ENCODE assay signal across 9 mouse cellular contexts in the genomic region with DNA sequence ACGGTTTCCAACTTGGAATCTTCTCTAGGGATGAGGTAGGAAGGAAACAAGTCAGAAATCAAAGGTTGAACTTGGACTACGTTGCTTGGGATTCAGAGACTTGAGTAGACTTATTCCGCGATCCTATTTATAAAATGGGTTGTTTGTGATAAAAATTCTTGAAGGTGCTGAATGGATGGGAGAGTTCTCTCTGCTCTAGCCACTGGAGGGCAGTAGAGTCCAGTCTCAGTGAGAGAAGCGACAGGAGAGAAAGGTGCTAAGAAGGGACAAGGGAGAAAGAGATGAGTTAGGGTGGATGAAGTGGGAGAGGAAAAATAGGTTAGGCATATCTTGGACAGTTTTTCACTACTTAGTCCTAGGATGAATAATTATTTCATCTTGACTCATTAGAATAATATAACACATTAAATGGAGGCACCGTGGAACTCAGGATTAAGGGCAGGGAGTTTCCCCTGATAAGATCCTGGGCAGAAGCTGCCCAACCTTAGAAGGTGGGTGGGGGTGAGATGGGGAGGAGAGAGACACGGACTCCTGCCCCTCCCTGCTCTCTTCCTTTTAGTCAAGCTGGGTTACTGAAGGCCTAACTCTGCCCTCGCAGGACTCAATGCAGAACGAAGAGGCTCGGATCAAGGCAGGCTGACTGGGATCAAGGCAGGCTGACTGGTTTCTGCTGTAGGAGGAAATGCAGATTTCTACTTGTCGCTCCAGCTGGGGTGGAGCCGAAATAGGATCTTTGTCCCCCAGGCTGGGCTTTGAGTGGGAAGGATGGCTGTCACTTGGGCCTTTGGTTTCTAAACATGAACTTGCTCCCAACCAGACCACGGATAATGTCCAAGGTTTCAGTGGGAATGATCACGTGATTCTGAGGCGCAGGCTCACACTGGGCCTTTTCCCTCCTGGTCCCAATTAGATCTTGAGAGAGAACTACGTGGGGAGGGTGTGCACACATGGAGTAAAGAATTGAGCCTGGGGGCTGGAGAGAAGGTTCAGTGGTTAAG. TPM values are rescaled to one million over a fixed set of nuclear protein-coding genes. Genes with fewer than 3 reads are reported as not detected.
A peak's percentile ranks its signal among the peaks of the same experiment; 100 is the strongest.
DNase-seq lines count a peak whose midpoint lies in the region; ATAC-seq and TF ChIP-seq lines count a peak whose summit lies in the region.
"Had no signal": no experiment of that assay in that cellular context is flagged by ENCODE, and none has a peak within 500 bp of the region (broad histone marks: within the 10 kb centered on the region; RNA-seq: fewer than 3 reads in every experiment).

No protein-coding gene starts in this region.

- TF ChIP-seq CTCF in kidney, postnatal 0 days (IDR thresholded peaks at IDR 0.05; ENCODE audit: low read depth), result peak; percentile 95

- peaks cover 11% of the 10 kb centered on the region; the same call in 1 of the 2 replicates for H3K4me1 ChIP-seq in embryonic facial prominence, embryonic 12.5 days
- peaks cover 0 to 3% of the 10 kb centered on the region in 2 experiments; a peak in 2 of 4 replicates for H3K4me1 ChIP-seq in heart, embryonic 14.5 days (ENCODE audit: control insufficient read depth in 2 of 2, insufficient read depth in 2 of 2, low read length in 2 of 2)
- no peaks in the 10 kb centered on the region; the same call in 1 of the 2 replicates for H3K4me1 ChIP-seq in kidney, postnatal 0 days (replicated peaks; ENCODE audit: insufficient read depth, low read length)
- H3K4me1 ChIP-seq in liver, embryonic 12.5 days, result peaks cover 26% of the 10 kb centered on the region
- H3K4me1 ChIP-seq in stomach, embryonic 16.5 days (ENCODE audit: control insufficient read depth, insufficient read depth, low read length), result 0 out of 2 replicates have a peak, but pooled peaks cover 12% of the 10 kb centered on the region

- H3K4me2 ChIP-seq in embryonic facial prominence, embryonic 12.5 days (replicated peaks), result peak overlapping the region; percentile 72
- peak overlapping the region; percentile 66 for H3K4me2 ChIP-seq in heart, embryonic 14.5 days (ENCODE audit: low read length)
- H3K4me2 ChIP-seq in kidney, postnatal 0 days (ENCODE audit: low read length), result peak overlapping the region; percentile 82
- peak overlapping the region; percentile 79 for H3K4me2 ChIP-seq in liver, embryonic 12.5 days
- peak overlapping the region; percentile 83 for H3K4me2 ChIP-seq in stomach, embryonic 16.5 days (ENCODE audit: low read depth, low read length)

- DNase-seq in adrenal gland, postnatal 36 days, result peak; percentile 69 to 82
- peak; percentile 93 for DNase-seq in kidney, postnatal 0 days (ENCODE audit: low spot score)
- DNase-seq in natural killer cell, adult 2 months (ENCODE audit: low spot score in 2 of 2), result peak; percentile 73 to 78

- peak overlapping the region; percentile 67 for H3K9ac ChIP-seq in embryonic facial prominence, embryonic 12.5 days
- H3K9ac ChIP-seq in heart, embryonic 14.5 days (ENCODE audit: low read length), result peak overlapping the region; percentile 65
- peak overlapping the region; percentile 73 for H3K9ac ChIP-seq in kidney, postnatal 0 days (ENCODE audit: low read depth, low read length)
- H3K9ac ChIP-seq in liver, embryonic 12.5 days, result peak overlapping the region; percentile 72
- H3K9ac ChIP-seq in stomach, embryonic 16.5 days (ENCODE audit: low read length), result peak overlapping the region; percentile 74

- peaks cover 18% of the 10 kb centered on the region for H3K36me3 ChIP-seq in embryonic facial prominence, embryonic 12.5 days
- peaks cover 26% of the 10 kb centered on the region for H3K36me3 ChIP-seq in heart, embryonic 14.5 days (ENCODE audit: control insufficient read depth, insufficient read depth, low read length)
- H3K36me3 ChIP-seq in kidney, postnatal 0 days (ENCODE audit: insufficient read depth, low read length), result peaks cover 15% of the 10 kb centered on the region; the same call in 1 of the 2 replicates
- peaks cover 25% of the 10 kb centered on the region for H3K36me3 ChIP-seq in liver, embryonic 12.5 days
- no peaks in the 10 kb centered on the region; the same call in 1 of the 2 replicates for H3K36me3 ChIP-seq in stomach, embryonic 16.5 days (ENCODE audit: control insufficient read depth, insufficient read depth, low read length)

- H3K27ac ChIP-seq in embryonic facial prominence, embryonic 12.5 days, result peak overlapping the region; percentile 63; the same call in 1 of the 2 replicates
- peak overlapping the region in 1 of 2 experiments; percentile 63; a peak in 2 of 4 replicates for H3K27ac ChIP-seq in heart, embryonic 14.5 days (replicated peaks in 1 of 2; ENCODE audit: control insufficient read depth in 1 of 2, insufficient read depth in 1 of 2, low read depth in 2 of 2, low read length in 2 of 2)
- peak overlapping the region; percentile 80 for H3K27ac ChIP-seq in kidney, postnatal 0 days
- peak overlapping the region; percentile 64 for H3K27ac ChIP-seq in liver, embryonic 12.5 days
- H3K27ac ChIP-seq in stomach, embryonic 16.5 days (ENCODE audit: low read length), result peak overlapping the region; percentile 43

- ATAC-seq in CD4-positive, CD25-positive, alpha-beta regulatory T cell, adult 4 months, result peak; percentile 73
- no peak; the same call in 1 of the 2 replicates for ATAC-seq in embryonic facial prominence, embryonic 12.5 days (ENCODE audit: insufficient number of reproducible peaks, insufficient read depth, low FRiP score, low TSS enrichment)
- ATAC-seq in heart, embryonic 14.5 days (ENCODE audit: insufficient number of reproducible peaks, insufficient read depth, low FRiP score, low read depth), result no peak
- ATAC-seq in kidney, postnatal 0 days (replicated peaks; ENCODE audit: low FRiP score, low read depth), result no peak; the same call in 1 of the 2 replicates
- peak; percentile 72 for ATAC-seq in liver, embryonic 12.5 days
- peak; percentile 74; the same call in 1 of the 2 replicates for ATAC-seq in stomach, embryonic 16.5 days (ENCODE audit: insufficient read depth, low FRiP score)

- peak overlapping the region; percentile 52 for H3K4me3 ChIP-seq in embryonic facial prominence, embryonic 12.5 days
- peak overlapping the region; percentile 45 to 52 for H3K4me3 ChIP-seq in heart, embryonic 14.5 days (ENCODE audit: control insufficient read depth in 1 of 2, insufficient read depth in 1 of 2, low read depth in 1 of 2, low read length in 2 of 2)
- peak overlapping the region; percentile 53 for H3K4me3 ChIP-seq in kidney, postnatal 0 days (replicated peaks; ENCODE audit: low read depth, low read length)
- H3K4me3 ChIP-seq in liver, embryonic 12.5 days, result peak overlapping the region; percentile 65
- peak overlapping the region; percentile 60 for H3K4me3 ChIP-seq in stomach, embryonic 16.5 days (replicated peaks; ENCODE audit: low read length)

- no peaks in the 10 kb centered on the region for H3K27me3 ChIP-seq in embryonic facial prominence, embryonic 12.5 days
- H3K27me3 ChIP-seq in heart, embryonic 14.5 days (ENCODE audit: control insufficient read depth, insufficient read depth, low read length), result no peaks in the 10 kb centered on the region
- H3K27me3 ChIP-seq in kidney, postnatal 0 days (ENCODE audit: insufficient read depth, low read length), result no peaks in the 10 kb centered on the region
- no peaks in the 10 kb centered on the region for H3K27me3 ChIP-seq in liver, embryonic 12.5 days (replicated peaks)
- no peaks in the 10 kb centered on the region for H3K27me3 ChIP-seq in stomach, embryonic 16.5 days (ENCODE audit: control insufficient read depth, insufficient read depth, low read length)

- no peaks in the 10 kb centered on the region for H3K9me3 ChIP-seq in embryonic facial prominence, embryonic 12.5 days
- H3K9me3 ChIP-seq in heart, embryonic 14.5 days (ENCODE audit: control insufficient read depth, low read length), result peaks cover 3% of the 10 kb centered on the region
- no peaks in the 10 kb centered on the region for H3K9me3 ChIP-seq in kidney, postnatal 0 days (replicated peaks; ENCODE audit: low read length)
- H3K9me3 ChIP-seq in liver, embryonic 12.5 days (replicated peaks), result no peaks in the 10 kb centered on the region
- no peaks in the 10 kb centered on the region for H3K9me3 ChIP-seq in stomach, embryonic 16.5 days (replicated peaks; ENCODE audit: control insufficient read depth, low read length)

- 23% methylated on average over 16 of the region's 16 CpGs for WGBS in embryonic facial prominence, embryonic 12.5 days
- WGBS in heart, embryonic 14.5 days, result 23% methylated on average over 16 of the region's 16 CpGs
- WGBS in kidney, postnatal 0 days, result 30% methylated on average over 16 of the region's 16 CpGs
- 34% methylated on average over 16 of the region's 16 CpGs for WGBS in liver, embryonic 12.5 days (ENCODE audit: insufficient replicate concordance)
- WGBS in stomach, embryonic 16.5 days, result 27% methylated on average over 16 of the region's 16 CpGs

RNA-seq across cellular contexts. Expression of a gene that starts 0.8 kb away (rescaled TPM):
- under 1 TPM; 0.36 to 0.72 TPM for polyA plus RNA-seq in CD4-positive, CD25-positive, alpha-beta regulatory T cell, adult 4 months (2017; shearing (Covaris generic))
- total RNA-seq in adrenal gland, postnatal 36 days (2021), result 1 to 10 TPM in 1 of 2 experiments, under 1 TPM in 1; 0.96 to 4.4 TPM
- polyA plus RNA-seq in embryonic facial prominence, embryonic 12.5 days (2016; fragmentation: Nextera tagmentation; extraction: Ambion mirVana), result 1.0 and 1.8 TPM in 2 replicates
- 0.63 and 1.0 TPM in 2 replicates for polyA plus RNA-seq in heart, embryonic 14.5 days (2014; fragmentation: Nextera tagmentation; extraction: Ambion mirVana)
- polyA plus RNA-seq in kidney, postnatal 0 days (2015; fragmentation: Nextera tagmentation; extraction: Ambion mirVana), result 5.7 and 6.4 TPM in 2 replicates
- 0.35 and 0.46 TPM in 2 replicates for polyA plus RNA-seq in liver, embryonic 12.5 days (2016; fragmentation: Nextera tagmentation; extraction: Ambion mirVana)
- 0.76 and 1.3 TPM in 2 replicates for polyA plus RNA-seq in stomach, embryonic 16.5 days (2015; fragmentation: Nextera tagmentation; extraction: Ambion mirVana)
- total RNA-seq: gastrocnemius, postnatal 36 days had no signal

RNA-seq across cellular contexts. Expression of a gene that starts 8.5 kb away (rescaled TPM):
- under 1 TPM in 1 of 2 experiments, not detected in 1; 0.12 TPM for polyA plus RNA-seq in CD4-positive, CD25-positive, alpha-beta regulatory T cell, adult 4 months (2017; shearing (Covaris generic))
- total RNA-seq in adrenal gland, postnatal 36 days (2021), result under 1 TPM; 0.23 TPM
- polyA plus RNA-seq in embryonic facial prominence, embryonic 12.5 days (2016; fragmentation: Nextera tagmentation; extraction: Ambion mirVana), result 7.5 and 8.7 TPM in 2 replicates
- polyA plus RNA-seq in heart, embryonic 14.5 days (2014; fragmentation: Nextera tagmentation; extraction: Ambion mirVana), result 0.12 TPM in 1 of 2 replicates, not detected in the other
- polyA plus RNA-seq in kidney, postnatal 0 days (2015; fragmentation: Nextera tagmentation; extraction: Ambion mirVana), result 3.7 and 3.8 TPM in 2 replicates
- 0.06 and 0.13 TPM in 2 replicates for polyA plus RNA-seq in liver, embryonic 12.5 days (2016; fragmentation: Nextera tagmentation; extraction: Ambion mirVana)
- 42.8 and 62.7 TPM in 2 replicates for polyA plus RNA-seq in stomach, embryonic 16.5 days (2015; fragmentation: Nextera tagmentation; extraction: Ambion mirVana)

RNA-seq across cellular contexts. Expression of a gene that starts 15.9 kb away (rescaled TPM):
- polyA plus RNA-seq in CD4-positive, CD25-positive, alpha-beta regulatory T cell, adult 4 months (2017; shearing (Covaris generic)), result 10 to 100 TPM; 69.6 to 75.8 TPM
- 100 to 1,000 TPM; 133 to 155 TPM for total RNA-seq in adrenal gland, postnatal 36 days (2021)
- polyA plus RNA-seq in embryonic facial prominence, embryonic 12.5 days (2016; fragmentation: Nextera tagmentation; extraction: Ambion mirVana), result 118 and 127 TPM in 2 replicates
- 34.3 and 42.2 TPM in 2 replicates for polyA plus RNA-seq in heart, embryonic 14.5 days (2014; fragmentation: Nextera tagmentation; extraction: Ambion mirVana)
- polyA plus RNA-seq in kidney, postnatal 0 days (2015; fragmentation: Nextera tagmentation; extraction: Ambion mirVana), result 92.1 and 105 TPM in 2 replicates
- 74.3 and 76.1 TPM in 2 replicates for polyA plus RNA-seq in liver, embryonic 12.5 days (2016; fragmentation: Nextera tagmentation; extraction: Ambion mirVana)
- 81.2 and 109 TPM in 2 replicates for polyA plus RNA-seq in stomach, embryonic 16.5 days (2015; fragmentation: Nextera tagmentation; extraction: Ambion mirVana)

RNA-seq across cellular contexts. Expression of a gene that starts 16.0 kb away (rescaled TPM):
- 10 to 100 TPM; 31.7 to 40.3 TPM for polyA plus RNA-seq in CD4-positive, CD25-positive, alpha-beta regulatory T cell, adult 4 months (2017; shearing (Covaris generic))
- 10 to 100 TPM; 79.5 to 79.9 TPM for total RNA-seq in adrenal gland, postnatal 36 days (2021)
- 43.6 and 44.8 TPM in 2 replicates for polyA plus RNA-seq in embryonic facial prominence, embryonic 12.5 days (2016; fragmentation: Nextera tagmentation; extraction: Ambion mirVana)
- polyA plus RNA-seq in heart, embryonic 14.5 days (2014; fragmentation: Nextera tagmentation; extraction: Ambion mirVana), result 28.4 and 31.8 TPM in 2 replicates
- polyA plus RNA-seq in kidney, postnatal 0 days (2015; fragmentation: Nextera tagmentation; extraction: Ambion mirVana), result 59.8 and 64.4 TPM in 2 replicates
- 22.8 and 25.3 TPM in 2 replicates for polyA plus RNA-seq in liver, embryonic 12.5 days (2016; fragmentation: Nextera tagmentation; extraction: Ambion mirVana)
- polyA plus RNA-seq in stomach, embryonic 16.5 days (2015; fragmentation: Nextera tagmentation; extraction: Ambion mirVana), result 49.6 and 51.3 TPM in 2 replicates

RNA-seq across cellular contexts. Expression of a gene that starts 27.3 kb away (rescaled TPM):
- 10 to 100 TPM; 74.7 to 90.4 TPM for polyA plus RNA-seq in CD4-positive, CD25-positive, alpha-beta regulatory T cell, adult 4 months (2017; shearing (Covaris generic))
- 1 to 10 TPM; 2.6 to 3.6 TPM for total RNA-seq in adrenal gland, postnatal 36 days (2021)
- 0.97 and 1.1 TPM in 2 replicates for polyA plus RNA-seq in embryonic facial prominence, embryonic 12.5 days (2016; fragmentation: Nextera tagmentation; extraction: Ambion mirVana)
- 0.54 and 0.62 TPM in 2 replicates for polyA plus RNA-seq in heart, embryonic 14.5 days (2014; fragmentation: Nextera tagmentation; extraction: Ambion mirVana)
- polyA plus RNA-seq in kidney, postnatal 0 days (2015; fragmentation: Nextera tagmentation; extraction: Ambion mirVana), result 0.83 and 0.99 TPM in 2 replicates
- 4.7 and 5.3 TPM in 2 replicates for polyA plus RNA-seq in liver, embryonic 12.5 days (2016; fragmentation: Nextera tagmentation; extraction: Ambion mirVana)
- polyA plus RNA-seq in stomach, embryonic 16.5 days (2015; fragmentation: Nextera tagmentation; extraction: Ambion mirVana), result 2.9 and 3.8 TPM in 2 replicates

Comparison
In these comparisons a context has a peak if more than half of its experiments do, and no peak if none do; other contexts are left out.
1. ATAC-seq: peak in CD4-positive, CD25-positive, alpha-beta regulatory T cell, adult 4 months (single experiment), liver, embryonic 12.5 days (single experiment) and stomach, embryonic 16.5 days (single experiment); none in embryonic facial prominence, embryonic 12.5 days (single experiment), heart, embryonic 14.5 days (single experiment) and kidney, postnatal 0 days (single experiment).
2. Peak in every context shown above with its lines, with median percentiles within 50 percentile points of each other: DNase-seq, H3K4me2 ChIP-seq, H3K4me3 ChIP-seq and H3K9ac ChIP-seq.